Mouse (Mus musculus): ENCODE measurements around the gene Ddah2.
"Not testable (repeated sequence)": the region's sequence is repeated elsewhere in the genome, so short reads cannot be mapped to it uniquely, and the experiment has no call there.

The Ddah2 gene

DNA sequence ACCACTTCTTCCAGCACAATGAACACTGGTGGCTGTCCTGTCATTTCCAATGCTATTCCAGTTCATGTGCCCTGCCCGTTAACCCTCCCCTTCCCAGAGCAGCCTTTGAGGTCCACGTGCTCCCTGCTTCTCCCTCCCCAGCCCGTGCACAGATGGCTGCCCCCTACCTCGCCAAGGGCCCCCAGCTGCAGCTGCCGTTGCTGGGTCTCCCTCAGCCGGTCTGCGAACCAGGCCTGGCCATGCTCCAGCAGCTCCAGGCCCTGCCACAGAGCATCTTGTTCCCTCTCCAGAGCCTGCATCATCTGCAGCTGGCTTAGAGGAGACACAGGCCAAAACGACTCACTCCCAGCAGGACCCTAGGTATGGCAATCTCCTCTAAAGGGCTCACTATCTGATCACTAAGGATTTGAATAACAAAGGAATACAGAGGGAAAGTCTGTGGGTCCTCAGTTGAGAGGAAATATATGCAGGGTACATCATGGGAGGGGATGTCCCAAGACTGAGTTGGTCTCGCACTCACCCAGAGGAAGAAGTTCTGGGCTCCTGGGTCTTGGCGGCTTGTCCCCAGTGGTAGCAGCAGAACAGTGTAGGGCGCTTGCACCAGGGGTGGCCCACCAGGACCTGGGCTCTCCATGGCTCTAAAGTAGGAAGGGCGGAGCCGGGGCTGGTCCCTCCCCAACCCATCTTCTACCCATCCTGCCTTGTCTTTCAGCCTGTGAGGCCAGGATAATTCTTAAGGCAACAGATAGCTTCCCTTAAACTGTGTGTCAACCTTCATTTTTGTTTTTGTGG, 31.4 kb upstream of the Ddah2 start, which contains the start of gene Sapcd1:
Sapcd1 (minus strand) TSS at position 740 of the 792 bp plus-strand sequence.
- no peak for DNase-seq (ENCODE audit: low read depth)

GRCm38 (mm10) chr17:35028315-35028714, 30.5 kb upstream of the Ddah2 start:
- no peak for DNase-seq (ENCODE audit: low read depth)

DNA sequence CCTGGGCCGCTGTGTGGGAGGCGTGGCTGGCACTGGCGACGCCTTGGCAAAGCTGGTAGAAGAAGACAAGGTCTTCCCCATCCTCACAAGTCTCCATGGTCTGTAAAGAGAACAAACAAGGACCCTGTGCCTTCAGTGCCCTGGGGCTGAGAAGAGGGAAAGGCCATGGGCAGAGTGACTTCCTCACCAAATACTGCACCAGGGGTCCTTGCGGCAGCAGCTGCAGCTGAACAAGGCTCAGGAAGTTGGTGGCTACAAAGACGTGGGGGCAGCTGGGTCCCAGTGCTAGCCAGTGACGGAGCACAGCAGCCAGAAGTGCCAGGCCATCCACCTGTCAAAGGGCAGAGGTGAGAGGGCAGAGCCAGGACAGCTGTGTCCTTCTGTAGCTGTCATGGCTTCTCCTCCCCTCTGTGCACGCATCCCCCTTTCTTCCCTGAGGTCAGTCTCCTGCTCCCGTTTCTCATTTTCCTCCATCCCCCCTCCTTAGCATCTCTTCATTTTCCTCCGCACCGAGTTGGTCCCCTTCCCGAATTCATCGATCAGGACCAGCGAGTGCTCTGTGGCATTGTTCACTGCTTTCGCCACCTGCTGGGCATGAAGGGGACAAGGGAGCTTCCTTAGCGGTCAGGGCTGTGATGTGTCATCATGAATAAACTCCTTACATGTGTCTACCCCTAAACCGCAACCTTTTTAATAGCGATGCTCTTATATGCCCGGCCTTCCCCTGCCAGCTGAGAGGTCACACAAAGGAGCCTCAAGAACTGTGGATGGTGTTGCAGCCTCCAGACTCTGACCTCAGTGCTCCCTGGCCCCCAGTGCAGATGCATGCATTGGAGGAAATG, 28.9 kb upstream of the Ddah2 start:
- no peak for DNase-seq (ENCODE audit: low read depth)

- DNase-seq (ENCODE audit: low read depth) = no peak
These were observed 27.6 kb upstream of the Ddah2 start for GRCm38 (mm10) chr17:35031272-35031671.

DNA sequence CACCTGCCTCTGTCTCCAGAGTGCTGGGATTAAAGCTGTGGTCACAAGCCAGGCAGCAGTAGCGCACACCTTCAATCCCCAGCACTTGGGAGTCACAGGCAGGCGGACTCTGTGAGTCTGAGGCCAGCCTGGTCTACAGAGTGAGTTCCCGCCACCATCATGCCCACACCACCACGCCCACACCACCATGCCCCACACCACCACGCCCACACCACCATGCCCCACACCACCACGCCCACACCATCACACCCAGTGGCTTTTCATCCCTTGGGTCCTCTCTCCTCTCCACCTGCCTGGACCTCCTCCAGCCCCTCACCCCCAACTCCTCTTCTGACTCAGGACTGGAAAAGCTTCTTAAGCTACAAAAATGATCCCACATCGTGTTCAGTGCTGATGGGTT, 27.0 kb upstream of the Ddah2 start:
- DNase-seq (ENCODE audit: low read depth) = no peak

- DNase-seq (ENCODE audit: low read depth) = no peak
These were observed 26.4 kb upstream of the Ddah2 start for GRCm38 (mm10) chr17:35032323-35032870.

- not testable (repeated sequence) for DNase-seq (ENCODE audit: low read depth)
These were observed 25.1 kb upstream of the Ddah2 start for GRCm38 (mm10) chr17:35033703-35034102.

- DNase-seq (ENCODE audit: low read depth) = no peak
These were observed 23.9 kb upstream of the Ddah2 start for GRCm38 (mm10) chr17:35034896-35035295.

DNA sequence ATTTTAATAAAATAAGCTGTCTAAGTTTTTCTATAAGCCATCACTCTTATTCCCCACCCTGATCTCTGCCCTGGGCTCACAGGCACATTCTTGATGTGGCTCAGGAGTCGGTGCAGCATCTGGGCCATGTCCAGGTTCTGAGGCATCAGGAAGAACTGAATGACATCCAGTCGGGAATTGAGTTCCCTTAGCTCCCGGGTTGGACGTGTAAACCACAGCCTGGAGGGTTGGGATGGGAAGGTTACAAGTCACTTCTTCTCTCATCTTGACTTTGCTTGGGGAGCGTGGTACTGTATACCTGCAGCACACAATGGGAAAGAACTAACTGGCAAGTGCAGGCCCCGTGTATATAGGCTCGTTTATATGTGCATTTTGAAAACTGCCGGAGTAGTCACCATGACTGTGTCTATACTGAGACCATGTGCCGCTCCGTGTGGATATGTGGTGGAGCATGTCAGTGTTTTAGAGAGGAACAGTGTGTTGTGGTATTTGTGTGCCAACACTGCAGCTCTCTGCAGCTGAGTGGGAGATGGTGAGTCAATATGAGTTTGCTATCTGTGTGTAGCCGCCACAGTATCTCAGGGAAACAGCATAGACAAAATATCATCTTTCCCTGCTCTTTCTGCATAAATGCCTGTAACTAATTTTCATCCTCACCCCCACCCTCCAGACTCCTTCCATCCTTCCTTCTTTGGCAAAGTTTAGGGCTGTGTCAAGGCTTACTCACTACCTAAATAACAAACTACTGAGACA, 19.5 kb upstream of the Ddah2 start:
- no peak for DNase-seq (ENCODE audit: low read depth)

- DNase-seq (ENCODE audit: low read depth) = no peak
These were observed 15.0 kb upstream of the Ddah2 start for GRCm38 (mm10) chr17:35043794-35044193.

GRCm38 (mm10) chr17:35044904-35045806, 13.7 kb upstream of the Ddah2 start:
- no peak for DNase-seq (ENCODE audit: low read depth)

DNA sequence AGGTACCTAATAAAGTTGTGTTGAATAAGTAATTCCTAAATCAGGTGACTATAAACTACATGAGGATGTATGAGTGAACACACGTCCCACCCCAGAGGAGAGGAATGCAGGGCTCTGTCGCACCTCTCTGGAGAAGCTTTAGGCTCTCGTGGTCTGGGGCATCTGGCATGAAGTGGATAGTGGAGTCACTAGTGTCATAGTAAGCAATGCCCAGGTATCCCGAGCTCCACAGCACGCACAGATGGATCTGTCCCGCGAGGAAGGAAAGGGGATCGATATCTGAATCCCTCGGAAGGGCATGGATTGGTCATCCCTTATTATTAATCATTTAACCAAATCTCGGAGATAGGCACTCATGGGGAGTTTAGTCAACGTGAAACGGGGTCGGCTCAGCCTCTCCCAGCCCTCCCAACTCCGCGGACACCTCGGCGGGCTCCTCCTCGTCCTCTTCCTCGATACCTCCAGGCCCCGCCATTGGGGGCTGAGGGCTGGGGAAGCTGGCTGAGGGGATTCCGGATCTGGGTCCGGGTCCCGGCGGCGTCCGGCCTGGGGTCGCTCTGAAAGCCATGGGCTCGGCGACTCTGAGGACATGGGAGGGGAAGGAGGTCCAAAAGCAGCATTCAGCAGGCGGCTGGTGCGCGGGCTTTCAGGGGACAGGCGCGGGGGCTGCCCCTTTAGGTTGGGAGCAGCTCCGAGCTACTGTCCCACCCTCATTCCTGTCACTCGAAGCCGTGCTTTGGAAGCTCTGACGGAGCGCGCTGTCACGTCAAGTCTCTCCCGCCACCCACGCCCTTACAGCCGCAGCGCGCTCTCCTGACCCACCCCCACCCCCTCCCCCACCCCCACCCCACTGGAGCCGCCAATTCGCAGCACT, 12.8 kb upstream of the Ddah2 start:
- no peak for DNase-seq (ENCODE audit: low read depth)

DNA sequence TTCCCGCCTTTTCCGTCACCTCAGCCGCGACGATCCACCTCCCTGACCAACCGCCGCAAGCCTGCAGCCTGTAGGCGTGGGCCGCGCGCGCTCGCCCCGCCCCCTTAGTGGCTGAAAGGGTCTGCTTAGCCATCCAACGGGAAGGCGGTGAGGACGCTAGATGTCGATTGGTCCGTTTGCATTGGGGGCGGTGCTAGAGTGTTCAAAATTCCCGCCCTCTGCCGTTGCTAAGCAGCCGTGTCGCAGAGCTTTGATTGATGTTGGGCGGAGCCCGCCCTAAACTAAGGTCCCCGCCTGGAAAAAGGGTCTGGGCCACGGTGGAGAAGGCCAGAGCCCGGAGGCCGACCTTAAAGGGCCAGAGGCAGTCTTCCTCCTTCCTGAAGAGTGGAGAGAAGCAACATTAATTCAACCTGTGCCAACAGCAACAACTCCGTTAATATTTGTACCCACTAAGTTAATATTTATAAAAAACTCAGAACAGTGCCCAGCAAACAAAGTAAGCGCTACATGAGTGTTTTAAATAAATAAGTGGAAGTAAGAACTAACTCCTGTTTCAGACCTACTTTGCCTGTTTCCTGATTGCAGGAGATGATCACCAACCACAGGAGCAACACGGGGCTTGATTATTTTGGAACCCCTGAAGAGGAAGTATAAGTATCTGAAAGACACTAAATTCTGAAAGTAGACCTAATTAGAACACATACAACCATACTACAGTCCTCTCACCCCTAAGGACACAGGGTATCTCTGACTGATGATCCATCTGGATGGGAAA, 12.0 kb upstream of the Ddah2 start, which contains the start of gene Msh5:
Msh5 (minus strand) TSS at position 65 of the 775 bp plus-strand sequence.
- DNase-seq (ENCODE audit: low read depth) = peak; percentile 98

DNA sequence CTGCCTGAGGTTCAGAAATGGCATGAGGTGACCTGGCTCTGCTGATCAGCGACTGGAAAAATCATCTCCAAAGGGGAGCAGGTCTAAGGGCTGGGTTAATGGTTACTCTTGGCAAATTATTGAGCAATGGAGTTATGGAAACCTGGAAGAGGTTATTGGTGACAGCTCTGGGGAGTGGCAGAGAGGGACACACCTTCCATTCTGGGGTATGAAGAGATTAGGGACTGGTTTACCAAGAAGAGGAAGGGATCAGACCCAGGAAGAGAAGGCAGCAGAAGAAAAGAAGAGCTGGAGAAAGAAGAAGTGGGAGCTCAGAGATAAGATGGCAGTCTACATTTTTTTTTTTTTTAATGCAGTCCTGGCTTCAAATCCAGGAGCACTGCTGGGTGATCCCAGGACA, 11.1 kb upstream of the Ddah2 start:
- DNase-seq (ENCODE audit: low read depth) = no peak

DNA sequence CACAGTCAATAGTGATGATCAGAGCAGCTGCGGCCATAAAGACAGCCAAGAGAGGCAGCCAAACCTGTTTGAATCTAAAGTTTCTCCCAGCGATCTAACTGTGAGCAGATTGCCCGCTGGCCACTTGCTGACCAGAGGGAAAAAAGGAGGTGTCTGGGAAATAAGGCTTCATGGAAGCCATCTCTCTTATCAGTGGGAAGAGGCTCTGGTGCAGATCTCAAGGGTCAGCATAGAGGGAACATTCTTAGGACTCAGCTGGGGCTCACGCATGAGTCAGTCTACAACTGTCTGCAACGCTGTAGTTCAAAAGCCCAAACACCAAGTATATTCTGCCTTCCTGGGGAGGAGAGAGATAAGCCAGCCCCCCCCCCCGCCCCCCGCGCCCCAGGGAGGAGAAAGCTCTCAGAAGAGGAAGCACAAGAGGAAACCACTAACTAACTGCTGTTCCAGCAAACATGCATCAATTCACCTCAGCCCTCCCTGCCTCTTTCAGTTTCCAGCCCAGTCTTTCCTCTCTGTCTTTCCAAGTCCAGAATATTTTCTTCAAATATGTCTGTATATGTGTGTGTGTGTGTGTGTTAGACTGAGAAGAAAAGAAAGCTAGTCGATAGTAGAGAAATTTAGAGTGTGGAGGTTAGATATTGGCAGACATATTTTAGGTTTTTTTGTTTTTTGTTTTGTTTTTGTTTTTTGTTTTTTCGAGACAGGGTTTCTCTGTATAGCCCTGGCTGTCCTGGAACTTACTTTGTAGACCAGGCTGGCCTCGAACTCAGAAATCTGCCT, 10.5 kb upstream of the Ddah2 start:
- no peak for DNase-seq (ENCODE audit: low read depth)

GRCm38 (mm10) chr17:35048932-35049440, 9.8 kb upstream of the Ddah2 start:
- no peak for DNase-seq (ENCODE audit: low read depth)

DNA sequence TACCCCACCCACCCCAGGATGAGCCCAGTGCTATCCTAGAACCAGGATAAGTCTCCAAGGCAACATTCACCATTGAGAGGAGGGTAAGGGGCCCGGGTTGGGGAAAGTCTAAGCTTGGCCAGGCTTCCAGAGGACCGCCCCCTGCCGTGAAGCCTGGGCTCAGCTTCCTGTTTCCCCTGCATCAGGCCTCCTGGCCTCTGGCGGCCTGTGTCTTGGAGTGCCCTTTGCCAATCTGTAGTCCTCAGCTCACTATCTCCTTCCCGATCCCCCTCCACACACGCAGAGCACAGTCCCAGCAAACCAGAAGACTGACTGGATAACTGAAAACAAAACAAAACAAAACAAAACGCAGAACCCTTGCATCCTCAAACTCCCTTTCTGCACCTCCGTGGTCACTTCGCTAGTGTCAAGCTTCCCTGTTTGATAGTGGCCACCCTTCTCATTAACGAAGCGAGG, 9.2 kb upstream of the Ddah2 start, which contains the start of gene Clic1:
Clic1 (plus strand) TSS at position 406 of the 456 bp plus-strand sequence.
- no peak for DNase-seq (ENCODE audit: low read depth)

All from c-Kit-positive CD71-negative TER-119-negative erythroid progenitor cells, embryonic 14.5 days (primary cell).